Mouse (Mus musculus): ENCODE data around the gene Rnh1. TPM values are rescaled to one million over a fixed set of nuclear protein-coding genes. Genes with fewer than 3 reads are reported as not detected.
A peak's percentile ranks its signal among the peaks of the same experiment; 100 is the strongest.

The Rnh1 gene
- polyA plus RNA-seq (2014; fragmentation: Nextera tagmentation; extraction: Ambion mirVana), result 91.2 and 93.7 TPM in 2 replicates

- no peaks in the 10 kb centered on the region for H3K36me3 ChIP-seq (ENCODE audit: control insufficient read depth, insufficient read depth, low read length)
- peak within 1 kb of the TSS; percentile 87 for H3K27ac ChIP-seq (ENCODE audit: low read depth, low read length)
- peaks cover 35% of the 10 kb centered on the region for H3K4me1 ChIP-seq (replicated peaks; ENCODE audit: control insufficient read depth, insufficient read depth, low read length)
- H3K4me3 ChIP-seq (ENCODE audit: low read depth, low read length), result peak within 1 kb of the TSS; percentile 68
- peak within 1 kb of the TSS; percentile 81 for H3K4me2 ChIP-seq
- 4% methylated on average over 55 of the region's 55 CpGs for WGBS
- peak within 1 kb of the TSS; percentile 70 for H3K9ac ChIP-seq (ENCODE audit: low read depth, low read length)
- no peaks in the 10 kb centered on the region for H3K27me3 ChIP-seq (replicated peaks; ENCODE audit: control insufficient read depth, insufficient read depth, low read length)
- DNase-seq (ENCODE audit: low spot score) (peak; percentile 96), ATAC-seq (replicated peaks; ENCODE audit: low FRiP score) (peak; percentile 92)
- H3K9me3 ChIP-seq (ENCODE audit: control insufficient read depth, low read length), result no peaks in the 10 kb centered on the region
These were observed at the start of gene Rnh1 for GRCm38 (mm10) chr7:141172116-141173006. TSS of gene Rnh1 (minus strand) at chr7:141172857.

DNA sequence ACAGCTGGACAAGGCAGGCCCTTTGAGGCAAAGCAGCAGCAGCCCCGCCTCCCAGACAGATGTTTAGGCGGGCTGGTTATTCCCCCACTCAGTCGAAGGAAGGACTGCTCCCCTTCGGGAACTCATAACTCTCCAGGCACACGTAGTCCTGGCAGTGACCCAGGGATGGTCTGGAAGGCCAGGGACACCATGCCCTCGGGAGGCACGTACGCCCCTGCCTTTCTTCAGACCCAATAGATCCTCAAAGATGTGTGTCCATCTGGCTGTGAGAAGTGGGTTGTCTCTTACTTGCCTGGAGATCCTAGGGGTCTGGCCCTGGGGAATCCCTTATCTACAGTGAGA is 49.4 kb upstream of the Rnh1 start:
- peak overlapping the region; percentile 72 for H3K9ac ChIP-seq (ENCODE audit: low read depth, low read length)
- no peak for DNase-seq (ENCODE audit: low spot score)
- H3K4me3 ChIP-seq (ENCODE audit: low read depth, low read length), result peak overlapping the region; percentile 79
- ATAC-seq (replicated peaks; ENCODE audit: low FRiP score), result peak; percentile 8; the same call in 1 of the 2 replicates
- WGBS, result 15% methylated on average over 8 of the region's 8 CpGs
- H3K36me3 ChIP-seq (ENCODE audit: control insufficient read depth, insufficient read depth, low read length), result peaks cover 11% of the 10 kb centered on the region; the same call in 1 of the 2 replicates
- peak overlapping the region; percentile 97 for H3K4me2 ChIP-seq
- H3K27ac ChIP-seq (ENCODE audit: low read depth, low read length), result peak overlapping the region; percentile 89
- peaks cover 35% of the 10 kb centered on the region for H3K4me1 ChIP-seq (replicated peaks; ENCODE audit: control insufficient read depth, insufficient read depth, low read length)
- no peaks in the 10 kb centered on the region for H3K27me3 ChIP-seq (replicated peaks; ENCODE audit: control insufficient read depth, insufficient read depth, low read length)
- no peaks in the 10 kb centered on the region for H3K9me3 ChIP-seq (ENCODE audit: control insufficient read depth, low read length)

- Histone ChIP-seq H3K4me1 (replicated peaks; ENCODE audit: control insufficient read depth, insufficient read depth, low read length) (peaks cover 41% of the 10 kb centered on the region), H3K4me3 (ENCODE audit: low read depth, low read length) (peak overlapping the region; percentile 79), H3K36me3 (ENCODE audit: control insufficient read depth, insufficient read depth, low read length) (peaks cover 11% of the 10 kb centered on the region; the same call in 1 of the 2 replicates), H3K27ac (ENCODE audit: low read depth, low read length) (peak overlapping the region; percentile 89), H3K9ac (ENCODE audit: low read depth, low read length) (peak overlapping the region; percentile 92), H3K9me3 (ENCODE audit: control insufficient read depth, low read length) (no peaks in the 10 kb centered on the region), H3K4me2 (peak overlapping the region; percentile 97), H3K27me3 (replicated peaks; ENCODE audit: control insufficient read depth, insufficient read depth, low read length) (no peaks in the 10 kb centered on the region)
- ATAC-seq (replicated peaks; ENCODE audit: low FRiP score) (peak; percentile 96), DNase-seq (ENCODE audit: low spot score) (peak; percentile 100)
- 8% methylated on average over 44 of the region's 44 CpGs for WGBS
These were observed 48.8 kb upstream of the Rnh1 start for GRCm38 (mm10) chr7:141221249-141222125.

DNA sequence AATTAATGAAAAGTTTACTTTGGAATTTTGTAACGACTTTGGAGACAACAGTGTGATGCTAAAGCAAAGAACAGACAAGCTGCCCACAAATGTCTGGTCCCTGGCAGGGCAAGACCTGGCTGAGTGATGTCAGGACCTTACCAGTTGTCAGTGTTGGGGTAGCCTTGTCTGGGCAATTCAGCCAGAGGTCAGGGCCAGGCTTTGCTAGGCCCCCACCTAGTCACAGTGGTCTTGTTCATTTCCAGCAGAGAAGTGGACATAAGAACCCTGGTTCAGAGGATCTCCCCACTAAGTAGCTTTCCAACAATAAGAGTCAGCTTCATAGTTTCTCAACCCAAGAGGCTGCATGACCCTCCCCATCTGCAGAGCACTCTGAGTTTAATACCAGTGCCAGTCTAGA is 47.7 kb upstream of the Rnh1 start:
- Histone ChIP-seq H3K36me3 (ENCODE audit: control insufficient read depth, insufficient read depth, low read length) (peaks cover 11% of the 10 kb centered on the region; the same call in 1 of the 2 replicates), H3K9me3 (ENCODE audit: control insufficient read depth, low read length) (no peaks in the 10 kb centered on the region), H3K9ac (ENCODE audit: low read depth, low read length) (peak overlapping the region; percentile 92), H3K27ac (ENCODE audit: low read depth, low read length) (peak overlapping the region; percentile 89), H3K4me3 (ENCODE audit: low read depth, low read length) (peak overlapping the region; percentile 79), H3K4me1 (replicated peaks; ENCODE audit: control insufficient read depth, insufficient read depth, low read length) (peaks cover 44% of the 10 kb centered on the region), H3K4me2 (peak overlapping the region; percentile 97), H3K27me3 (replicated peaks; ENCODE audit: control insufficient read depth, insufficient read depth, low read length) (no peaks in the 10 kb centered on the region)
- DNase-seq (ENCODE audit: low spot score) (no peak), ATAC-seq (replicated peaks; ENCODE audit: low FRiP score) (no peak)
- 71% methylated on average over 1 of the region's 1 CpGs for WGBS

DNA sequence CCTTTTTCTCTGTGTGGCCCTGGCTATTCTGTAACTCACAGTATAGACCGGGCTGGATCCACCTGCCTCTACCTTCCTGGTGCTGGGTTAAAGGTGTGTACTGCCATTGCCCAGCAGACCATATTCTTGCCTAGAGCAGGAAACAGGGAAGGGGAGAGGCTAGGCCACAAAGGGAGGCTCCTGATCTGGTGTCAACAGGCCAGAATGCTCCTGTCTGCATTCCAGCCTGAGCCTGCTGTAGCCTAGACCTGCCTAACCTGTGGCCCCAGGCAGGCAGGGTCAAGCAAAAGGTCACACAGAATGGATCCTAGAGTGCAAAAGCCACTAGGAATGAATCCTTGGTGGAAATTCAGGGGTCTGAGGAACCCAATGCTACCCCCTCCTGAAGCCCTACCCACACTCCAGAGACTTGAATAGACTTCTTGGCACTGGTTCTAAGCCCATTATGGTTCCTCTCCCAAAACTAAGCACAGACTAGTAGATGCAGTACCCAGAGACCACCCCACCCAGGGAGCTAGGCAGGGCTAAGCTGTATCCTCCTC is 47.0 kb upstream of the Rnh1 start:
- H3K27me3 ChIP-seq (replicated peaks; ENCODE audit: control insufficient read depth, insufficient read depth, low read length), result no peaks in the 10 kb centered on the region
- peaks cover 50% of the 10 kb centered on the region for H3K4me1 ChIP-seq (replicated peaks; ENCODE audit: control insufficient read depth, insufficient read depth, low read length)
- no peak for DNase-seq (ENCODE audit: low spot score)
- H3K4me2 ChIP-seq, result peak overlapping the region; percentile 97
- H3K27ac ChIP-seq (ENCODE audit: low read depth, low read length), result peak overlapping the region; percentile 89; the same call in 1 of the 2 replicates
- no peak overlapping the region; the same call in 1 of the 2 replicates for H3K4me3 ChIP-seq (ENCODE audit: low read depth, low read length)
- no peaks in the 10 kb centered on the region for H3K9me3 ChIP-seq (ENCODE audit: control insufficient read depth, low read length)
- no peak for ATAC-seq (replicated peaks; ENCODE audit: low FRiP score)
- WGBS, result 96% methylated on average over 1 of the region's 1 CpGs
- H3K36me3 ChIP-seq (ENCODE audit: control insufficient read depth, insufficient read depth, low read length), result peaks cover 11% of the 10 kb centered on the region; the same call in 1 of the 2 replicates
- peak overlapping the region; percentile 92 for H3K9ac ChIP-seq (ENCODE audit: low read depth, low read length)

DNA sequence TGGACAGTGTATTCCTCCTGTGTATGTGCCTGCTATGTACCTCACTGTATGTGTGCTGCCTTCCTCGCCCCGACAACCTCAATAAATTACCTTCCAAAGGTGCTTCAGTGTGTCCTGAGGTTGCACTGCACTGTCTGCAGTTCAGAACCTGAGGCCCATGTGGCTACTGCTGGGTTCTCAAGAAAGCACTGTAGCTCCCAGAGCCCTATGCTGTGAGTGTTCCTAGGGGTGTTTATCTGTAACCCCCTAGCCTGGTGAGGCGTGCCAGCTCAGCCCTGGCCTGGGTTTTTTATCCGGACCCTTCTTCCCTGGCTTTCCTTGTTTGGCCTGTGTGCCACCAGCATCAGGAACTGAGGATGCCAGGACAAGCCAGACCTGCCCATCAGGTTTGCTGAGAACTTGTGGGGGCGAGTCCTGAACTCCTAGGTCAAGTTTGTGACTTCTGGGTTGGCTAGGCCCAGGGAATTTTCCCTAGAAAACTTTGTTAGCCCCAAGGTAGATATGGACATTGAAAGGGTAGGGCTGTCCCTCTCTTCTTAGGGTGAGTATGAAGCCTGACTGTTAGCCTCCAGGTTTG is 46.0 kb upstream of the Rnh1 start:
- 88% methylated on average over 5 of the region's 5 CpGs for WGBS
- peaks cover 11% of the 10 kb centered on the region; the same call in 1 of the 2 replicates for H3K36me3 ChIP-seq (ENCODE audit: control insufficient read depth, insufficient read depth, low read length)
- H3K9me3 ChIP-seq (ENCODE audit: control insufficient read depth, low read length), result no peaks in the 10 kb centered on the region
- ATAC-seq (replicated peaks; ENCODE audit: low FRiP score), result no peak
- no peak overlapping the region; the same call in 1 of the 2 replicates for H3K9ac ChIP-seq (ENCODE audit: low read depth, low read length)
- H3K27me3 ChIP-seq (replicated peaks; ENCODE audit: control insufficient read depth, insufficient read depth, low read length), result no peaks in the 10 kb centered on the region
- DNase-seq (ENCODE audit: low spot score), result no peak
- peaks cover 53% of the 10 kb centered on the region for H3K4me1 ChIP-seq (replicated peaks; ENCODE audit: control insufficient read depth, insufficient read depth, low read length)
- no peak overlapping the region for H3K4me3 ChIP-seq (ENCODE audit: low read depth, low read length)
- H3K27ac ChIP-seq (ENCODE audit: low read depth, low read length), result no peak overlapping the region
- H3K4me2 ChIP-seq, result 0 out of 2 replicates have a peak overlapping the region, but pooled peaks have one; percentile 8

DNA sequence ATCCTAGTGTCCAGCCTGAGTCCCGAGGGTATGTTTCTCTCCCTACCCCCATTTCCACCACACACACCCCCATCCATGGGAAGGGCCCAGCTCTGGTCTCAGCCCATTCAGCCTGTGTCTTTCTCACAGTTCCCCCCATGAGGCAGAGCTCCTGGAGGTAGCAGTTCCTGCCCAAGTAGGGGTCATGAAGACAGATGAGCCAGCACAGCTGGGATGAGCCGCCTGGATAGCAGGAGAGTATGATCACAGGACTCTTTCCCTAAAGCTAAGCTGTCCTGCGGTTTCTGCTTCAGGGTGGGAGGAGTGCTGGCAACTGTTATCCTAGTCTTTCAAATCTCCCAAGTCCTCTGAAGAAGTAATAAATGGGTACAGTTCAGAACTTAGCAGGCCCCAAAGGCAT is 45.5 kb upstream of the Rnh1 start:
- no peaks in the 10 kb centered on the region for H3K9me3 ChIP-seq (ENCODE audit: control insufficient read depth, low read length)
- no peak overlapping the region for H3K27ac ChIP-seq (ENCODE audit: low read depth, low read length)
- peak overlapping the region; percentile 28; the same call in 1 of the 2 replicates for H3K9ac ChIP-seq (ENCODE audit: low read depth, low read length)
- ATAC-seq (replicated peaks; ENCODE audit: low FRiP score) (no peak), DNase-seq (ENCODE audit: low spot score) (no peak)
- no peaks in the 10 kb centered on the region for H3K27me3 ChIP-seq (replicated peaks; ENCODE audit: control insufficient read depth, insufficient read depth, low read length)
- H3K4me1 ChIP-seq (replicated peaks; ENCODE audit: control insufficient read depth, insufficient read depth, low read length), result peaks cover 53% of the 10 kb centered on the region
- peaks cover 11% of the 10 kb centered on the region; the same call in 1 of the 2 replicates for H3K36me3 ChIP-seq (ENCODE audit: control insufficient read depth, insufficient read depth, low read length)
- 79% methylated on average over 3 of the region's 3 CpGs for WGBS
- H3K4me3 ChIP-seq (ENCODE audit: low read depth, low read length), result no peak overlapping the region
- H3K4me2 ChIP-seq, result peak overlapping the region; percentile 24

Data from liver, embryonic 11.5 days (tissue).